In genomic region chr10:117208221-117208620, GRCm38 (mm10) we compare ENCODE assay signal across 29 mouse cellular contexts. TPM values are rescaled to one million over a fixed set of nuclear protein-coding genes. Genes with fewer than 3 reads are reported as not detected.
"Had no signal": no experiment of that assay in that cellular context is flagged by ENCODE, and none has a peak within 500 bp of the region (broad histone marks: within the 10 kb centered on the region; RNA-seq: fewer than 3 reads in every experiment).

No protein-coding gene starts in this region.

- H3K27ac ChIP-seq: limb, embryonic 10.5 days; limb, embryonic 13.5 days; liver, embryonic 13.5 days; neural tube, embryonic 12.5 days; neural tube, embryonic 15.5 days had no signal

- H3K27me3 ChIP-seq: limb, embryonic 13.5 days; neural tube, embryonic 12.5 days; neural tube, embryonic 15.5 days had no signal

- H3K4me2 ChIP-seq: limb, embryonic 13.5 days; liver, embryonic 13.5 days; midbrain, embryonic 11.5 days; neural tube, embryonic 12.5 days; neural tube, embryonic 15.5 days had no signal

- H3K36me3 ChIP-seq: liver, embryonic 13.5 days had no signal

- H3K4me1 ChIP-seq: neural tube, embryonic 12.5 days had no signal

- H3K9me3 ChIP-seq: limb, embryonic 10.5 days; liver, embryonic 13.5 days; neural tube, embryonic 12.5 days; neural tube, embryonic 15.5 days had no signal

- H3K4me3 ChIP-seq: limb, embryonic 10.5 days; limb, embryonic 13.5 days; liver, embryonic 13.5 days; neural tube, embryonic 12.5 days; neural tube, embryonic 15.5 days had no signal

- DNase-seq: kidney, adult 18-20 months; kidney, postnatal 10 days; layer of hippocampus, adult 9-11 months; liver; liver, embryonic 13.5 days; lung, adult 2 months; lung, postnatal 14 days; lung, postnatal 4 days; midbrain, embryonic 14.5 days; right cerebral cortex, adult 18-20 months; thymus, postnatal 25 days had no signal

- H3K9ac ChIP-seq: limb, embryonic 13.5 days; liver, embryonic 13.5 days; neural tube, embryonic 12.5 days; neural tube, embryonic 15.5 days had no signal

RNA-seq across cellular contexts. Expression of gene 9530003J23Rik, which starts 30.3 kb away (rescaled TPM):
- total RNA-seq: layer of hippocampus, adult 18-20 months; layer of hippocampus, postnatal 25 days; left cerebral cortex, adult 18-20 months; left cerebral cortex, postnatal 25 days; megakaryocyte progenitor cell, adult 5-6 weeks; megakaryocyte-erythroid progenitor cell, adult 5-6 weeks; midbrain, postnatal 0 days had no signal
- polyA plus RNA-seq: intestine, embryonic 16.5 days; limb, embryonic 10.5 days; limb, embryonic 13.5 days; liver, embryonic 13.5 days; liver, embryonic 16.5 days; midbrain, embryonic 14.5 days; neural tube, embryonic 12.5 days; neural tube, embryonic 15.5 days; small intestine, adult 2 months; spleen, adult 2 months; stomach, embryonic 16.5 days; thymus, postnatal 0 days had no signal
